Mouse (Mus musculus) natural killer cell, adult 2 months (primary cell): ENCODE data around the gene Hemk1.

Experiments used
- DNase-seq, 2 experiments: peaks; one replicate each; pipeline ENCODE4 v3.0.0; 2022; ENCODE audit warnings: low spot score in 2 of 2

Hemk1 gene

GRCm38 (mm10) chr9:107296041-107296440 is 42.1 kb downstream of the Hemk1 start:
- DNase-seq = peak in 1 of 2 experiments; percentile 65

- no peak for DNase-seq
These were observed 42.3 kb downstream of the Hemk1 start, which contains the start of gene Cish for GRCm38 (mm10) chr9:107296016-107296040. Cish (plus strand) TSS chr9:107296026.

DNA sequence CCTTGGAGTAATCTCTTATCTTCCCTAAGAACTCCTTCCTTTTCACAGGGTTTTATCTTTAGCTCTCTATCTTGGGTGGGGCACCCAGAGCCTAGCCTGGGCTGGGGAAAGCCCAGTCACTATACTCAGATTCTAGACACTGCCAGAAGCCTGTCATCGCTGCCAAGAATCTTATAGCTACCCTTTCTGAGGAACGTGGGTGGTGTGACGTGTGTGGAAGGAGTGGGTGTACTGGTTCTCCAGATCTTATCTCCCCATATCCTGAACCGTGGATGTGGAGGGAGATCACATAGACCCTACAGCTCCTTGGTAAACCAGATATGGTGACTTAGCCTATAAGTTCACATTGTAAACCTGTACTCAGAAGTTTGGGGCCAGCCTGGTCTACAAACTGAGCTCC is 42.5 kb downstream of the Hemk1 start:
- peak in 1 of 2 experiments; percentile 58 for DNase-seq

DNA sequence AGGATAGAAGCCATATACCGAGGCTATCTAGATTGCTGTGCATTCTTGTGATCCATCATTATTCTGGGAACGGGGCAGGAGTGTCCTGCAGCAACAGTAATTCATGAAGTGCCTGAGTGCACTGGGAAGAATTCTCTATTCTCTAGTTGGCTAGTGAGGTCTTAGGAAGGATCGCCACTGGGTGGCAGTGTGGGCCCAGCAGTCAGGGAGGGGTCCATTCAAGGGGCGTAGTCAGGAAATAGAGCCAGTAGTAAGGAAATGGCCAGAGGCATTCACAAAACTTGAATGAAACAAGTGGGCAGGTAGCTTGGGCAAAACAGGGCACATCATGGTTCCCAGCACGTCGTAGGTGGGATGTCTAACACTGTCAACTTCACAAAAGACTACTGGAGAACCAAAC is 43.9 kb downstream of the Hemk1 start:
- DNase-seq = peak; percentile 80 to 81

DNA sequence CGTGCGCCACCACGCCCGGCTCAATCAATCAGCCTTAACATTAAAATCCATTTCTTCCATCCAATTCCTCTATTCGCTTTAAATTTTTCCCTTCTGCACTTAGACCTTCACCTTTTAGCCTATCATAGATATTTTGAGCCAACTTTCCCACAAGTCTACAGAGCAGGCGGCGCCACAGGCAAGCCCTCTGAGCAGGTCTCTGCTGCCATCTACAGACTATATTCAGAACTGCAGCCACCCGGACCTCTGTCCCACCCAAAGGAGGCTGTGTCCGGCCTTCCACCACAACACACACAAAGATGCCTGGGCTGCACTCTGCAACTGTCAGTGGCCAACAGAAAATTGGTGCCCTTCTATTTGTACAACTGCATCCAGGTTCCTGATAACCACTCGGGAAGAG is 47.3 kb downstream of the Hemk1 start:
- DNase-seq = peak; percentile 83 to 84

GRCm38 (mm10) chr9:107289211-107290076 is 48.7 kb downstream of the Hemk1 start, which contains the start of gene Mapkapk3:
Mapkapk3 (minus strand) TSS chr9:107289877.
- DNase-seq = peak; percentile 93

DNA sequence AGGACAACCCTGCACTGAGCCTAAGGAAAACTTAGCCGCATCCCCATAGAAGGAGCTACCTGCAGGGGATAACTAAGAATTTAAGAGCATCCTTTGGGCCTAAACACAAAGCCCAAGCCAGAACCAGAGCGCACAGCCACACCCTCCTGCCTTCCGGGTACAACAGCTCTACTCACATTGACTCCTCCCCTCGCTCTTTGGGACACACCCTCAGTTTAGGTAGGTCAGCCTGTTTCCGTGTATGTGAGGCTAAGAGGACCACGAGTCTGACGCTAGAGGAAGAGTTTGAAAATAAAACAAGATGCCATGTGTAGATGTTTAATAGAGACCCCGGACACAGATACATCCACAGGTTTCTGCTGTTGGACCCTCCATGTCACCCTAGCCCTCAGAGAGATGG is 49.4 kb downstream of the Hemk1 start:
- peak; percentile 76 to 78 for DNase-seq

DNA sequence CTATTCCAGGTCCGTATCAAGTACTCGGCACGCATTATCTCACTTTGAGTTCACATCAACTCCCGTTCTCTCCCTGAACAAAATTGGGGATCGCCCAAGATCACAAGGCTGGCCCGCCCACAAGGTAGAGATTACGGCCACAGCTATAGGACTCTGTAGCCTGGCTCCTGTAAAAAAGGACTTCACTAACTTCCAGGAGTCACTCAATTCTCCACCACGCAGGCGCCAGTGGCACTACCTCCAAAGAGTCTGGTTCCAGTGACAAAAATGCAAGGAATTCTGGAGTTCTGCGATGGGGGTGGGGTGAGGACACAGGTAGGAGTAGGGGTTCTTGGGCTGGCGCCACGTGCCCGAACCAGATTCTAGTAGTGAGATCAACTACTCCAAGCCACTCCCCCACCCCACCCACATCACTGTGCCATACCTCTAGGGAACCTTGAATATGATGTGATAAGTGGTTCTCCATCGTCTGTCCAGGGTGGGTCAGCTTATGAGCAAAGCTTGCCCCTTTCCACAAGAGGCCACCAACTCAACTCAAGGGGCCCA is 50.0 kb downstream of the Hemk1 start:
- DNase-seq = no peak

- DNase-seq = no peak
These were observed 50.9 kb downstream of the Hemk1 start for GRCm38 (mm10) chr9:107287294-107287693.

- peak in 1 of 2 experiments; percentile 36 for DNase-seq
These were observed 53.1 kb downstream of the Hemk1 start for GRCm38 (mm10) chr9:107285009-107285408.

GRCm38 (mm10) chr9:107282951-107283350 is 55.2 kb downstream of the Hemk1 start:
- no peak for DNase-seq

- no peak for DNase-seq
These were observed 56.7 kb downstream of the Hemk1 start for GRCm38 (mm10) chr9:107281241-107281987.

GRCm38 (mm10) chr9:107280322-107281027 is 57.7 kb downstream of the Hemk1 start:
- DNase-seq = peak; percentile 67 to 74

- no peak for DNase-seq
These were observed 58.5 kb downstream of the Hemk1 start for GRCm38 (mm10) chr9:107279378-107280321.

GRCm38 (mm10) chr9:107278527-107279377 is 59.4 kb downstream of the Hemk1 start:
- DNase-seq = peak in 1 of 2 experiments; percentile 23

DNA sequence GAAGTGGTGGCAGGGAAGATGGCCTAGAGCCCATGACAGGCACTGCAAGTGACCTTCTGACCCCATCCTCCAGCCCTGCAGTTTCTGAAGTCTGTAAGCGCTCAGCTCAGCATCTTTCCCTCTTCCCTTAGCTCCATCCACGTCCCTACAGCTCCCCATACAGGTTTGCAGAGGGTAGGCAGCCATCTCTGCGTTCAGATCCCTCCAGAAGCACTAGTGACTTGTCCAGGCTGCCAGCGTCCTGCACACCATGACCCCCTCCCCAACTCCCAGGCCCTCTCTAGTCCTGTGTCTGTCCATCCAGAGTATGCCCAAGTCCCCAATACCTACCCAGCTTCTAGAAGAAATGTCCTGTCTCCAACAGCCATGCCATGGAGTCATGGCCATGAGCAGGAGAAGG is 60.0 kb downstream of the Hemk1 start:
- DNase-seq = no peak

DNA sequence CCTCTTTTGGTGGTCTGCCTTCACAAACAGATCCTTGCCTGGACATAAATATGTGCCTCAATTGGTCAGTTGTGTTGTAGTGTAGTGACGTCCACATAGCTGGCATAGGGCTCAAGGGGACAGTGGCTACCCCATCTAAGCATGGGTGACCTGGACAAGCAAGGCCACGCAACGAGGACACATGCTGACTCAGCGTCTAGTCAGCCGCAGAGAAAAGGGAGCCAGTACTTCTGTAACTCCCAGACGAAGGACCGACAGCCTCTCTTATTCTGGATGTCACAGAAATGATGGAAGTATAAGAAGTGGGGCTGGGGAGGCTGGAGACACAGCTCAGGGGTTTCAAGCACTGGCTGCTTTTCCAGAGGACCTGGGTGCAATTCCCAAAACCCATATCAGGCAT is 60.5 kb downstream of the Hemk1 start:
- DNase-seq = no peak
